Mouse (Mus musculus) cerebellum, adult 18-20 months (tissue): ENCODE measurements around the gene Cntnap5b.

ENCODE experiments used
- DNase-seq, 2 experiments: peaks; one replicate each; pipeline ENCODE4 v3.0.0; 2021

Cntnap5b gene

DNA sequence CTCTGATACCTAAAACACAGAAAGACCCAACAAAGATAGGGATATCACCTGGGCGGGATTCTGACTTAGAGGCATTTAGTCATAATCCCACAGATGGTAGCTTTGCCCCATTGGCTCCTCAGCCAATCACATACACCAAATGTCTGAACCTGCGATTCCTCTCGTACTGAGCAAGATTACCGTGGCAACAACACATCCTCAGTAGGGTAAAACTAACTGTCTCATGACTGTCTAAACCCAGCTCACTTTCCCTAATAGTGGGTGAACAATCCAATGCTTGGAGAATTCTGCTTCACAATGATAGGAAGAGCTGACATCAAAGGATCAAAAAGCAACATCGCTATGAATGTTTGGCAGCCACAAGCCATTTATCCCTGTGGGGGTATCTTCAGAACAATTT lies 407.5 kb downstream of the Cntnap5b start:
- peak; percentile 9 to 18 for DNase-seq

GRCm38 (mm10) chr1:100231980-100232608 lies 459.5 kb downstream of the Cntnap5b start:
- peak in 1 of 2 experiments; percentile 3 for DNase-seq

- no peak for DNase-seq
Measured at GRCm38 (mm10) chr1:100251964-100252363, 479.4 kb downstream of the Cntnap5b start.

DNA sequence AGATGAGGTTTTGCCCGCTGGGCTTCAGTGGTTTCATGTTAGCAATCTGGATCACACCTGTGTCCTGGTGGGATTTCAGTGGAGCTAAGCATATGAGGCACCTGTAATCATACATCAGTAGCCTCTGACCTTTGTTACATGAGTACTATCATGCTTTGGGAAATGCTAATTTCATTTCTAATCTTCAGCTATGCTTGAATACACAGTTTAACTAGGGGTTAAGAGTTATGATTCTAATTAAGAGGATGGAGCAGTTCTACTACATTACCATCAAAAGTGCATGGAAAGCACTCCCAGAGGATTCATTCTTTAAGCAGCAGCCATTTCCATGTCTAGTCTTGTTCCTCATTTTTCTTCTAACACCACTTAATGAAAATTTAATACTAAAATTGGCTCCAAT lies 538.1 kb downstream of the Cntnap5b start:
- DNase-seq: no peak

DNA sequence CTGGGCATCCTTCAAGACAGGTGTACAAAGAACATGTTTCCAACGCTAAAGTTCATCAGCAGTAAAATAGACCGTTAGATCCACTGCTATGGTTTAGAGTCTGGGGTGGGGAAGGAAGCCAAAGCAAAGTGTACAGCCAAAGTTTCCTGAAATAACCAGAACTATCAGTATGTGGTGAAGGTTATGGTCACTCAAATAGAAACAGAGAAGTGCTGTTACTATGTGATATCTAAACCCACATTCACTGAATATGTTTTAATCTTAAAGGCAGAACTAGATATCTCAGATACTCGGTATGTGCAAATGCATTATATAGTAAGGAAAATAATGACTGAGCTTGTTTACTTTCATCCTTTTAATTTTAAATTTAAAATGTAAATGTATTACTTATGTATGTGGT lies 558.5 kb downstream of the Cntnap5b start:
- DNase-seq: no peak

- DNase-seq: no peak
Measured at GRCm38 (mm10) chr1:100369415-100370113, 597.0 kb downstream of the Cntnap5b start.

- DNase-seq: no peak
Measured at GRCm38 (mm10) chr1:100386252-100386651, 613.7 kb downstream of the Cntnap5b start.

DNA sequence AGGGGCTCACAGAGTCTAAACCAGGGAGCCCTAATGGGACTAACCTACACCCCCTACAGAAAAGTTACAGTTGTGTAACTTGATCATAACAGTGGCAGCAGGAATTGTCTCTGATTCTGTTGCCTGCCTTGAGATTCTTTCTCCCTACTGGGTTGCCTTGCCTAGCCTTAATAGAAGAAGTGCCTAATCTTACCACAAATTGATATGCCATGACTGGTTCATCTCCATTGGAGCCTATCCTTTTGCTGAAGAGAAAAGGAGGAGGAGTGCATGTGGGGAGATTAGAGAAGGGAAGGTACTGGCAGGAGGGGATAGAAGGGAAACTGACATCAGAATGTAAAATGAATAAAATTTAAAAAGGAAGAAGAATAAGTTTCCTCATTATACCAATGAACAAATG lies 621.5 kb downstream of the Cntnap5b start:
- DNase-seq: no peak

GRCm38 (mm10) chr1:100416658-100417224 lies 644.2 kb downstream of the Cntnap5b start:
- DNase-seq: no peak

DNA sequence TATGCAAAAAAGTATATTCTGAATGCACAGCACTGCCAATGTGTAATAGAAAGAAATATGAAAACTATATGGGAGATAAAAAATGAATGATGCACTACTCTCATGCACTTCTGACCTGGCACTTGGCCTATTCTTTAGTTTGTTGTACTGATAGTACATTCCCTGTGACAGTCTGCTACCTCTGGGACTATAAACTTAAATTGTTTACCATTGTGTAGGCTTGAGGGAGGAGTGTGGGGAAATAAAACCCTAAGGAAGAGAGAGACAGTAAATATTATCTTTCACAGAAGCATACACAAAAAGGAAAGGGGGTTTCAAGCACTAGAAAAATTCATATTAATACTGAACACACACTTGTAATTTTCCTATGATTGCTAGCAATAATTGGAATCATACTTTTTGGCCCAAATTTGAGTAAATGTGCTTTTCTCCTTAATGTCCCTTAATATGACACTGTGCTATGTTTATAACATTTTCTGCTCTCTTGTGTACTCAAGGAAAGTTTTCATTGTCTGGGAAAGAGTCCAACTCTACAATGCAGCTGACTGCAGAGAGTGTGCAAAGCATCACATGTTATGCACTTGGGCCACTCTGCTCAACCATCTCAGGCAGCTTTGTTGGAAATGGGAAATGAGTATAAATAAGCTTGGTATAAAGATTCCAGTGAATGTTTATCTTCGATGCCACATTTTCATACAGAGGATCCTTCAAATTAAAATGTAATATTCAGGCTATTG lies 657.6 kb downstream of the Cntnap5b start:
- DNase-seq: no peak

GRCm38 (mm10) chr1:100463877-100464276 lies 691.3 kb downstream of the Cntnap5b start:
- no peak for DNase-seq

DNA sequence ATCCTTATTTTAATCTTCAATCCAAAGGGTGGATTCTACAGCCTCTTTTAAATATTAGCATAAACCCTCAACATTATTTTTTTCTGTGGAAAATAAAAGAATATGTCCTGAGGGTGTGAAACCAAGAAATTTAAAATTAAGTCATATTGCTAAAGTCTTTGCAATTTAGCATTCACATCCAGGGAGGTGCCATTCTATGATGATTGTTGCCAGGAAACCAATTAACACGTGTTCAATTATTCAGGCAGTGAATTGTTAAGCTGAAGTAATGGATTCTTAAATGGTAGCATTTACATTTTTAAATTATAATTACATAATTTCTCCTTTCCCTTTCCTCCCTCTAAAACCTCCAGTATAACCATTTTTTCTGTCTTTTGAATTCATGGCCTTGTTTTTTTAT lies 692.7 kb downstream of the Cntnap5b start:
- no peak for DNase-seq

- DNase-seq: no peak
Measured at GRCm38 (mm10) chr1:100467595-100467994, 695.0 kb downstream of the Cntnap5b start.

DNA sequence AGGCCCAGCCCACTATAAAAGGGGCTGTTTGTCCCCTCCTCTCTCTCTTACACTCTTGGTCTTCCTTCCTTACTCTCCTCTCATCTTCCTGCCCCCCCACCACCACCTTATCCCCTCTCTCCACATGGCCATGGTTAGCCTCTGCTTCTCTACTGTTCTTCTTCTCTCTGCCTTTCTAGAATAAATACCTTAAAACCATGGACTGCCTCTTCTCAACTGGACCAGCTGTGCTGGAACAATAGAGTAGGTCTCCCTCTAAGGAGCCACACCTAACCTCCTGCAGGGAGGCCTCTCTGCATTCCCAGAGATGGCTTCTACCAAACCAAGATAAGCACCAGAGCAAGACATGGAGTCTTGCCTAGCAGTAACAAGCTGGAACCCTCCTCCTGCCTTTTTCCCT lies 737.3 kb downstream of the Cntnap5b start:
- no peak for DNase-seq
